Mouse (Mus musculus) cortical plate, adult 2 months (tissue): ENCODE results near the gene Smarcd3. TPM values are rescaled to one million over a fixed set of nuclear protein-coding genes. Genes with fewer than 3 reads are reported as not detected.

ENCODE experiments used
- H3K27ac ChIP-seq: fragments of 200-500 bp; 2 replicates; pipeline ENCODE4 v1.5.1; 2012; ENCODE audit warnings: low read length, control low read depth, inconsistent platforms; ENCODE audit not compliant: insufficient read depth
- H3K4me1 ChIP-seq: fragments of 200-500 bp; 2 replicates; pipeline ENCODE4 v1.6.1; 2011; ENCODE audit warnings: low read length; ENCODE audit not compliant: control insufficient read depth, insufficient read depth
- H3K4me3 ChIP-seq: fragments of 200-500 bp; 2 replicates; pipeline ENCODE4 v1.5.1; 2011; ENCODE audit warnings: mild to moderate bottlenecking, low read length, control low read depth; ENCODE audit not compliant: insufficient read depth
- CTCF ChIP-seq: fragments of 200-500 bp; IDR thresholded peaks from 2 replicates; pipeline ENCODE4 v1.5.1; 2011; ENCODE audit warnings: mild to moderate bottlenecking, control low read depth, low read length; ENCODE audit not compliant: insufficient read depth; ENCODE audit errors: extremely low read depth
- POLR2A ChIP-seq: fragments of 200-500 bp; IDR thresholded peaks from 2 replicates; pipeline ENCODE4 v1.6.1; 2011; ENCODE audit warnings: mild to moderate bottlenecking, low read length, control low read depth; ENCODE audit not compliant: insufficient read depth; ENCODE audit errors: extremely low read depth
- polyA plus RNA-seq: library from polyadenylated mRNA; depleted of rRNA; stranded (reverse); fragments of >200 nt; gene quantifications from 2 replicates; pipeline ENCODE4 v1.2.3, GENCODE M21; 2012; rRNA removed

Gene Smarcd3
- polyA plus RNA-seq: 97.8 and 97.9 TPM in 2 replicates

DNA sequence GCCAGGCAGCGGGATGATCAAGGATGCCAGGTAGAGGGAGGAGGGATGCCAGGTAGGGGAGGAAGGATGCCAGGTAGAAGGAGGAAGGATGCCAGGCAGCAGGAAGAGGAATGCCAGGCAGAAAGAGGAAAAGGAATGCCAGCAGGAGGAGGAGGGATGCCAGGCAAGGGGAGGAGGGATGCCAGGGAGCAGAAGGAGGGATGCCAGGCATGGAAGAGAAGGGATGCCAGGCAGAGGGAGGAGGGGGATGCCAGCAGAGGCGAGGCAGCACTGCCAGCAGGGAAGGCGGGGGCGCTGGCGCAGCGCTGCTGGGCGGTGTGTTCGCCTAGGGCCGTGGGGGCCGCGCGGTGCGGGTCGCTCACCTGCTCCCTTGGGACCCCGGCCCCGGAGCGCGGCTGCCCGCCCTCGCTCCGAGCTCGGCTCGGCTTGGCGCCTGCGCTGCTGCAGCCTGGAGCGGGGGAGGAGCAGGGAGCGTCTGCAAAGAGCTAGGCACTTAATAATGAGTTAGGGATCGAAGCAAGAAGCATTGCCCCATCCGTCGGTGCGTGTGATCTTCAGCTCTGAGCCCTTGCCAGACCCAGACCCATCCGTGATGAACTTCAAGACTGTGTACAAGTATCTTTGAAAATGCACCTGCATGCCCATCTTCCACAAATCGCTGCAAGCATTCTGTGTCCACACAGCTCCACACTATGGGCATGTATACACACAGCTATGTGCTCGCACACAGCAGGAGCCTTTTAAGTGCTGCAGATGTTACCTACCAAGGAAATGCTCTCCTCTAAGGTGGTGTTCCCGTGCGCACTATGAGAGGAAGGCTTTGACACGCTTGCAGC, at the start of gene Smarcd3:
Gene Smarcd3 (minus strand): TSS at position 426 of the 836 bp plus-strand sequence.
- H3K4me1 ChIP-seq: peaks cover 5% of the 10 kb centered on the region; the same call in 1 of the 2 replicates
- TF ChIP-seq POLR2A (peak; percentile 48; the same call in 1 of the 2 replicates), CTCF (no peak)
- H3K27ac ChIP-seq: peak within 1 kb of the TSS; percentile 13
- H3K4me3 ChIP-seq: peak within 1 kb of the TSS; percentile 73

DNA sequence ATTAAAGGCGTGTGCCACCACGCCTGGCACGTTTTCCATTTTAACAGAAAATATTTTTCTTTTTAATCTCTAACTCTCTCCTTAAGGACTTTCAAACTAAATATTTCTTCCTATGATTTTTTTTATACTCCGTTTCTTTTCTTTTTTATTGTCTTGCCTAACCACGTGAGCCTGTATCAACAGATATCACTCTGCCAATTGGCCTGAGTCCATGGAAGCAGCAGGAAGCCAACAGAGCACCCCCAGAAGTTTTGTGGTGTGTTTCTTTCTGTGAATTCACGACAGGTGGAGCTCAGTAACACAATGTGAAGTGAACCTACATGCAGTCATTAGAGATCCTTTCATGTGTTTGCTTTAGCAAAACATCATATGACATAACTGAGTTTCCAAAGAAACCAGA, 37.2 kb upstream of the Smarcd3 start:
- TF ChIP-seq CTCF: no peak
- TF ChIP-seq POLR2A: no peak
- no peaks in the 10 kb centered on the region for H3K4me1 ChIP-seq

GRCm38 (mm10) chr5:24659708-24660423, 35.7 kb upstream of the Smarcd3 start:
- TF ChIP-seq POLR2A (no peak), CTCF (no peak)
- no peak overlapping the region for H3K4me3 ChIP-seq
- no peaks in the 10 kb centered on the region for H3K4me1 ChIP-seq
- no peak overlapping the region for H3K27ac ChIP-seq

More for the DNA sequence above, 37.2 kb upstream of the Smarcd3 start:
- Histone ChIP-seq H3K27ac (no peak overlapping the region), H3K4me3 (no peak overlapping the region)

DNA sequence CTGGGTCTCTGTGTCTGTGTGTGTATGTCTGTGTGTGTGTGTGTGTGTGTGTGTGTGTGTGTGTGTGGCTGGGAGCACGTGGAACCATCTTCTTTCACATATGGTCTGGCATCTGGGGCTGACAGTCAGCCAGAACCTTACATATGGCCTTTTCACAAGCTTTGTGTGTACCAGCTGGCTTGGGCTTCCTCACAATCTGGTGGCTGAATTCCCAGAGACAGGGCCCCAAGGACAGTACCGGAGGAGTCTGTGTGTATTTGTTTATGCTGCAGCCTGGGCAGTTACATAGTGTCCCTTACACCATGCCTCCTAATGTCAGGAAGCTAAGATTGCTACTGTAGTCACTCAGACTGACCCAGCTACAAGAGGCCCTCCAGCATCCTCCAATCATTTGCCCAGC, 32.9 kb upstream of the Smarcd3 start:
- H3K4me3 ChIP-seq: no peak overlapping the region
- no peaks in the 10 kb centered on the region for H3K4me1 ChIP-seq
- TF ChIP-seq POLR2A: no peak
- TF ChIP-seq CTCF: no peak
- no peak overlapping the region for H3K27ac ChIP-seq

DNA sequence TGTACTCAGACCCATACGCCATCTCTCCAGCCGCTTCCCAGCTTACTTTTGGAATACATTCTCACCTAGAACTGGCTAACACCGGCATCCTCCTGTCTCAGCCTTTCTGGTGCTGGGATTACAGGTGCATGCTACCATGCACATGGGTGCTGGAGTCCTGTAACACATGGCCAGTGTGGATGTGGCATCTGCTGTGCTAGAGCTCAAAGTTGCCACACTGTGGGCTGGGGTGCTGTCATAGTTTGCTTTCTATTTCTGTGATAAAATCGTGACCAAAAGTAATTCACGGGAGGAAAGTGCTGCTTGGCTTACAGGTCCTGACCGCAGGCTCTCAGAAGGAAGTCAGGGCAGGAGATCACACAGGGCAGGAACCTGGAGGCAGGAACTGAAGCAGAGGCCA, 30.3 kb upstream of the Smarcd3 start:
- no peak overlapping the region for H3K4me3 ChIP-seq
- H3K4me1 ChIP-seq: no peaks in the 10 kb centered on the region
- TF ChIP-seq CTCF: no peak
- TF ChIP-seq POLR2A: no peak
- no peak overlapping the region for H3K27ac ChIP-seq

DNA sequence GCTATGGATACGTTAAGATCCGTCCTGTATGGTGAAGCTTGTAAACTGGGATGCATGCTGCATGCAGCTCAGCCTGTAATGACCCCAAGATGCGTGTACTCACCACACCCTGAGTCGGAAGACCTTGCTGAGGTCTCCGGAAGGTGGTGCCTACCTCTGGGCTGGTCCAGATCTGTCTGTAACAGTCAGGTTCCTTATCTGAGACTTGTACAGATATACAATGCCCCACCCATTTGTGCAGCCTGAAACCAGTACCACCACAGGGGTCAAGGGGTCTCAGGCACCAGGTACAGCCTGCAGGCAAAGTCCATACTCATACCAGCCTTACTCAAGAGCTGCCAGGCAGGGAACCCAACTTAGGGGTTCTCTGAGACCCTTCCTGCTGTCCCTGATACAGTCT, 28.6 kb upstream of the Smarcd3 start:
- H3K27ac ChIP-seq: no peak overlapping the region
- H3K4me1 ChIP-seq: no peaks in the 10 kb centered on the region
- no peak overlapping the region for H3K4me3 ChIP-seq
- TF ChIP-seq POLR2A (no peak), CTCF (no peak)

GRCm38 (mm10) chr5:24651768-24652752, 27.8 kb upstream of the Smarcd3 start:
- H3K27ac ChIP-seq: no peak overlapping the region
- H3K4me3 ChIP-seq: no peak overlapping the region
- H3K4me1 ChIP-seq: no peaks in the 10 kb centered on the region
- no peak for TF ChIP-seq POLR2A
- TF ChIP-seq CTCF: peak; percentile 97

DNA sequence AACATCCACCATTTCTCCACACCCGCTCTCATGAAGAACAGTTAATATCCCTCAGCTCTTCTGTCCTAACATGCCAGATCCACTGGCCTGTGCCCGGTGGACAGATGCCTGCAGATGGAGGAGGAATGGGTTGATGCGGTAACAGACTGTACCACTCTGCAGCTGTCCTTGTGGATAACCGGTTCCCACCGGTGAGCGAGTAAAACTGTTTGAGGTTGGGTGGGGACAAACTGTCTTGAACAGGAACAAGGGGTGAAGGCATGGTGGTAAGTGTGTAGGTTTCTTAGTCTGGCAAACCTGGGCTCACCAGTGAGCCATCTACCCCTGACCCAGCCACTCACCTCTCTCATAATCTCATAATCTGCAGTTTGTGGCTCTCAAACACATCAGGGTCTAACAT, 27.1 kb upstream of the Smarcd3 start:
- no peak overlapping the region for H3K4me3 ChIP-seq
- no peak overlapping the region for H3K27ac ChIP-seq
- TF ChIP-seq CTCF: no peak
- TF ChIP-seq POLR2A: no peak
- H3K4me1 ChIP-seq: no peaks in the 10 kb centered on the region

GRCm38 (mm10) chr5:24649701-24650100, 25.5 kb upstream of the Smarcd3 start:
- no peak for TF ChIP-seq CTCF
- TF ChIP-seq POLR2A: no peak
- no peaks in the 10 kb centered on the region for H3K4me1 ChIP-seq
- no peak overlapping the region for H3K27ac ChIP-seq
- no peak overlapping the region for H3K4me3 ChIP-seq

GRCm38 (mm10) chr5:24649231-24649630, 25.0 kb upstream of the Smarcd3 start:
- Histone ChIP-seq H3K27ac (no peak overlapping the region), H3K4me3 (no peak overlapping the region), H3K4me1 (no peaks in the 10 kb centered on the region)
- TF ChIP-seq POLR2A: no peak
- TF ChIP-seq CTCF: no peak
